Mouse (Mus musculus) brain, embryonic 14.5 days (tissue): Measurements from ENCODE around the gene Atf7.

Source experiments
- CTCF ChIP-seq: fragments of 200-500 bp; IDR thresholded peaks from 2 replicates; pipeline ENCODE4 v1.5.1; 2012; ENCODE audit warnings: inconsistent platforms, mild to moderate bottlenecking, moderate library complexity, borderline replicate concordance; ENCODE audit not compliant: insufficient read depth, insufficient read length; ENCODE audit errors: extremely low read depth
- POLR2A ChIP-seq: fragments of 200-500 bp; IDR thresholded peaks from 2 replicates; pipeline ENCODE4 v1.6.1; 2012; ENCODE audit warnings: mild to moderate bottlenecking, inconsistent platforms, borderline replicate concordance; ENCODE audit not compliant: poor library complexity, insufficient read depth, insufficient read length, severe bottlenecking; ENCODE audit errors: extremely low read depth

GRCm38 (mm10) chr15:102620765-102621164, 4.5 kb downstream of the Atf7 start:
- TF ChIP-seq CTCF (no peak), POLR2A (no peak)
